Mouse (Mus musculus) kidney, adult 2 months (tissue): ENCODE measurements around the gene Fam135a. TPM values are rescaled to one million over a fixed set of nuclear protein-coding genes. Genes with fewer than 3 reads are reported as not detected.

Source experiments
- DNase-seq: peaks from one replicate; pipeline ENCODE4 v3.0.0; 2021
- H3K27ac ChIP-seq: fragments of 200-500 bp; 2 replicates; pipeline ENCODE4 v1.5.1; 2012; ENCODE audit warnings: low read depth, low read length, control low read depth, inconsistent platforms; ENCODE audit not compliant: insufficient read depth
- H3K27me3 ChIP-seq: fragments of 200-500 bp; replicated peaks from 2 replicates; pipeline ENCODE4 v1.6.1; 2012; ENCODE audit warnings: mild to moderate bottlenecking, moderate library complexity, low read length, inconsistent platforms; ENCODE audit not compliant: control insufficient read depth, insufficient read depth
- H3K36me3 ChIP-seq: fragments of 200-500 bp; 2 replicates; pipeline ENCODE4 v1.6.1; 2012; ENCODE audit warnings: mild to moderate bottlenecking, moderate library complexity, low read length, inconsistent platforms; ENCODE audit not compliant: control insufficient read depth, insufficient read depth
- H3K4me1 ChIP-seq: fragments of 200-500 bp; 2 replicates; pipeline ENCODE4 v1.6.1; 2011; ENCODE audit warnings: low read length; ENCODE audit not compliant: control insufficient read depth, insufficient read depth
- H3K4me3 ChIP-seq: fragments of 200-500 bp; 2 replicates; pipeline ENCODE4 v1.5.1; 2011; ENCODE audit warnings: mild to moderate bottlenecking, low read depth, low read length, control low read depth; ENCODE audit not compliant: insufficient read depth
- CTCF ChIP-seq: fragments of 200-500 bp; conservative IDR thresholded peaks from 2 replicates; pipeline ENCODE4 v1.5.1; 2011; ENCODE audit warnings: low read depth, mild to moderate bottlenecking, control low read depth, low read length, moderate library complexity, mixed read lengths; ENCODE audit not compliant: insufficient read depth, insufficient read length
- POLR2A ChIP-seq: fragments of 200-500 bp; IDR thresholded peaks from one replicate; pipeline ENCODE4 v1.6.1; 2011; ENCODE audit warnings: low read depth, low read length, control low read depth
- WGBS: fragments of 180-500 bp; shearing (Covaris S2); methylation state at CpG from one replicate; pipeline ENCODE4 v1.1.7; 2018; 5-methylcytosine and 5-hydroxymethylcytosine counted together
- polyA plus RNA-seq: library from polyadenylated mRNA; depleted of rRNA; stranded (reverse); fragments of >200 nt; gene quantifications from 2 replicates; pipeline ENCODE4 v1.2.3, GENCODE M21; 2012; rRNA removed

Gene Fam135a
- 6.4 and 7.0 TPM in 2 replicates for polyA plus RNA-seq

DNA sequence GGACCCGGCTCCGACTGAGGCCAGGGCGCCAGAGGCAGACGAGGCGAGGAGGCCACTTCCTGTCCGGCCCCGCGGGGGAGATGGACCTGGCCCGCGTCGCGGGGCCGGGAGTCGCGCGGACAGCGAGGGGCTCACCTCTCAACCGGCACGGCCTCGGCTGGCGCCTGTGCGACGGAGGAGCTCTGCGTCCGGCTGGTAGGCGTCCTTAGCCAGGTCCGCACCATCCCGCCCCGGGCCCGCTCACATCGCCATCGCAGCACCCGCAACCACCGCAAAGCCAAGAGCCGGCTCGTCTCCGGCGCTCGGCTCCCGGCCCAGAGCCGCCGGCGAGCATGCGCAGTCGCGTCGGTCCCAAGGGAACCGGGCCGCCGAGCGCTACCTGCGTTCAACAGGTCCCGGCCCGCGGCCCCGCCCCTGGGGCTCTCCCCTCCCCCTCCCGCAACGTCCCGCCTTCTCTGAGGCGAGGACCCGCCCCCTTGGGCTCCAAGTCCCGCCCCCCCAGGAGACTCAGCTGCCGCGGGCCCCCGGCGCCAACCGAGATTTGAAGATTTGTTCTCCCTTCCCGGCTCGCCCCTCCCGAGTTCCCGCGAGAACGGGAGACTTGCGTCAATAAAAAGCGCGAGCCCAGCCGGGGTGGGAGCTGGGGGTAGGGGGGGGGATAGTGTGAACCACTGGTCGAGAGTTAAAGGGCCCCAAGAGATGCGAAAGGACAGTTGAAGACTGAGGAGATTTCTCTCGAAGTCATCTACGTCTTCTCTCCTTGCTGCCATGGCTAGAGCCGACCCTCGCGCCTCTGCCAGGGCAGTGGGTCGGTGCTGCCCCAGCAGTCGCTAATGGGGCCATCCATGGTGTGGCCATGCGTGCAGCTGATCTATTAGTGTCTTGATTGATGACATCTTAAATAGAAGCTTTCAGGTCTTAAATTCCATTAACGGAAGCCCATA, at the start of gene Fam135a:
Gene Fam135a, minus strand, starts transcription at position 416 of the 944 bp plus-strand sequence.
- Histone ChIP-seq H3K27ac (peak within 1 kb of the TSS; percentile 57; the same call in 1 of the 2 replicates), H3K4me1 (peaks cover 8% of the 10 kb centered on the region; the same call in 1 of the 2 replicates), H3K36me3 (no peaks in the 10 kb centered on the region), H3K4me3 (peak within 1 kb of the TSS; percentile 99), H3K27me3 (no peaks in the 10 kb centered on the region)
- WGBS, result 1% methylated on average over 87 of the region's 88 CpGs
- TF ChIP-seq CTCF (no peak), POLR2A (no peak)
- DNase-seq, result peak; percentile 97

DNA sequence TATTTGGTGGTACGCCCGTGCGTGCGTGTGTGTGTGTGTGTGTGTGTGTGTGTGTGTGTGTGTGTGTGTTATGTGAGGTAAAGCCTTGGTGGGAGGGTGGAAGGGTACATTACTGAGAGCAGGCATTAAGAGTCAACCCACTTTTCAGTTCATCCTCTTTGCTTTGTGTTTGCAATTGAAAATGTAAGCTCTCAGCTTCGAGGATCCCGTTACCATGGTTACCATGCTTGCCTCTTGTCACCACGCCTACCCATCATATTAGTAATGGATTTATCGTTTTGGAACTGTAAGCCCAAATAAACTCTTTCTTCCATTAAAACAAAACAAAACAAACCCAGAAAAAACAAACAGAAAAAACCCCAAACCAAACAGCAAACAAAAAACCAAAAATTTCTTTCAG, 43.4 kb upstream of the Fam135a start:
- Histone ChIP-seq H3K27me3 (no peaks in the 10 kb centered on the region), H3K27ac (no peak overlapping the region), H3K36me3 (no peaks in the 10 kb centered on the region), H3K4me3 (no peak overlapping the region), H3K4me1 (no peaks in the 10 kb centered on the region)
- WGBS, result 89% methylated on average over 8 of the region's 8 CpGs
- no peak for DNase-seq
- no peak for TF ChIP-seq CTCF
- TF ChIP-seq POLR2A, result no peak

DNA sequence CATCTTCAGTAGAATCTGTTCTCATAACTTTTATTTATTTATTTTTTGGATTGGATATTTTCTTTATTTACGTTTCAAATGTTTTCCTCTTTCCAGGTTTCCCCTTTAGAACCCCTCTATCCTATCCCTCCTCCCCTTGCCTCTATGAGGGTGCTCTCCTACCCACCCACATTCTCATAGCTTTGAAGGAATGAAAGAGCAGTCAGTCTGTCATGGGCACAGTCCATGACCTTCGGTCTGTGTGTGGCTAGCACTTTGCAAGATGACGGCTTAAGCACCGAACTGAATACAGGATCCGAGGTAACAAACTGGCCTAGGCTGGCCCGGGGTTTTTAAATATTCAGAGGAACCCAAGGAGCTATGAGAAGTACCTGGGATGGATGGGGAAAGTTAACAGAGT, 40.4 kb upstream of the Fam135a start:
- Histone ChIP-seq H3K4me1 (no peaks in the 10 kb centered on the region), H3K36me3 (no peaks in the 10 kb centered on the region), H3K27ac (no peak overlapping the region), H3K4me3 (no peak overlapping the region), H3K27me3 (no peaks in the 10 kb centered on the region)
- TF ChIP-seq CTCF (no peak), POLR2A (no peak)
- peak; percentile 30 for DNase-seq
- 65% methylated on average over 6 of the region's 6 CpGs for WGBS

DNA sequence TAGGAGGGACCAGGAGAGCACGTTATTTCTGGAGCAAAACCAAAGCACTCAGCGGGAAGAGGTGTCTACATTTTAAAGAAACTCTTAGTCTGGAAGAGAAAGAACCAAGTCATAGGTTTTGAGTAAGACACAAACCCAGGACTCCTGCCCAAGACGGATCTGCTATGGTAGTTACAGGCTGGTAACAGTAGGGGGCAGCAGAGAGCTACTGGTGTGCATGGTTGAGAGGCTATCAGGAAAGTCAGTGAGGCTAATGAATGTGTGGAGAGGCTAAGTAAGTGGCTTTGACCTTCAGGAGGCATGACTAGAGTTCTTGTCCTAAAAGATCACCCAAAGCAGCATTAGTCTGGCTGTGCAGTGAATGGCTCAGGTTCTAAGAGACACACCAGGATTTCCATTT, 37.0 kb upstream of the Fam135a start:
- 5% methylated on average over 3 of the region's 3 CpGs for WGBS
- no peak overlapping the region for H3K4me3 ChIP-seq
- H3K27me3 ChIP-seq, result no peaks in the 10 kb centered on the region
- DNase-seq, result peak; percentile 69
- H3K36me3 ChIP-seq, result no peaks in the 10 kb centered on the region
- H3K27ac ChIP-seq, result no peak overlapping the region
- H3K4me1 ChIP-seq, result no peaks in the 10 kb centered on the region
- TF ChIP-seq CTCF, result peak; percentile 97
- TF ChIP-seq POLR2A, result no peak

DNA sequence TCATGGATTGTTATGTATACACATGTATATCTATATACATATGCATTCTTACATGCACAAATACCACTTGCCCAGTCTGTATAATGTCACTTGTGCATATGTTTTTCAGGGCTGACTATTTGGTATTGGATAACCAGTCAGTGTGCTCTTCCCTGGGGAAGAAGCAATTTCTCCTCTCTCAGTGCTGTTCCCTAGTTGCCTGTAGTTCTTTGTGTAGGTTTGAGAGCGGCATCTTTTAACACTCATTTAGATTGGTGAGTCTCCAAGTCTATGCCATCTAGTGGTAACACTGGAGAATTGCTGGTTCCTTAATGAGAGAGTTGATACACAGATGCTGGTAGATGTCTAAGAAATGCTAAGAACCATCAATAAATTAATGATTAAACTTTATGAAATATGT, 34.7 kb upstream of the Fam135a start:
- no peaks in the 10 kb centered on the region for H3K4me1 ChIP-seq
- TF ChIP-seq POLR2A, result no peak
- peak; percentile 38; the same call in 1 of the 2 replicates for TF ChIP-seq CTCF
- DNase-seq, result peak; percentile 23

DNA sequence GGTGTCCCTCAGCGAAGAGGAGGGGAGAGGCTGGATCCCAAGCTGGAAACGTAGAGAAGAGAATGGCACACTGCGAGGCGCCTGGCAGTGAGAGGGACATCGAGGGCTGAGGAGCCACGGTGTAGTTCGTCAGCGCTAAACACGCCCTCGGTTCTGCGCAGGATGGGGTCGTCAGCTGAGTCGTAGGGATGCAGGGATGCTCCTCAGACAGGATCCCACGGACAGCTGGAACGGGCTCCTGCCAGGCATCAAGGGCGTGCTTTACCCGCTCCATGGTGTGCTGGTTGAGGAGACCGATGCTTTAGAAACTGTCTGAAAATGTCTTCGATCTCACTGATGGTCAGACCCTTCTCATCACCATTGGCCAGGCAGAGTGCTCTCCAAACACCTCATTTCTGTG, 33.7 kb upstream of the Fam135a start:
- DNase-seq, result no peak
- Histone ChIP-seq H3K4me1 (no peaks in the 10 kb centered on the region), H3K36me3 (no peaks in the 10 kb centered on the region), H3K27me3 (no peaks in the 10 kb centered on the region), H3K4me3 (no peak overlapping the region), H3K27ac (no peak overlapping the region)
- 51% methylated on average over 19 of the region's 19 CpGs for WGBS
- TF ChIP-seq CTCF, result no peak
- TF ChIP-seq POLR2A, result no peak

More for the DNA sequence above, 34.7 kb upstream of the Fam135a start:
- Histone ChIP-seq H3K27ac (no peak overlapping the region), H3K36me3 (no peaks in the 10 kb centered on the region), H3K27me3 (no peaks in the 10 kb centered on the region), H3K4me3 (no peak overlapping the region)
- WGBS, result 0% methylated on average over 1 of the region's 1 CpGs

DNA sequence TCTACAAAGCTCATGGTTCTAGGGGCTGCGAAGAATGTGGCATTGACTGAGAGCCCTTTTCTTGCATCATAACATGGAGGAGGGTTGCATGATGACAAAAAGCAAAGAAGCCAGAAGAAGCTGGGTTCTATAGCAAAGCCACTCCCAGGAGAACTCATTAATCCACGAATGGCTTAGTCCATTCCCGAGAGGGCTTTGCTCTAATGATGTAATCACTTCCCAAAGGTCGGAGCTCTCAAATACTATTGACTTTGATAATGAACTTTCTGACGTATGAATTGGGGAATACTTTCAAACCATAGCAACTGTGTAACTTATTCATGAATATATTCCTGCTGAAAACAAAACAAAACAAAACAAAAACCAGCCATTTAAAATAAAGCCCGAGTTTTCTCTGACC, 27.7 kb upstream of the Fam135a start:
- no peak for DNase-seq
- Histone ChIP-seq H3K27ac (no peak overlapping the region), H3K36me3 (no peaks in the 10 kb centered on the region), H3K4me1 (no peaks in the 10 kb centered on the region), H3K4me3 (no peak overlapping the region), H3K27me3 (no peaks in the 10 kb centered on the region)
- TF ChIP-seq CTCF, result no peak
- no peak for TF ChIP-seq POLR2A
- 71% methylated on average over 6 of the region's 6 CpGs for WGBS
